Mouse (Mus musculus) thymus, adult 2 months (tissue): ENCODE data around the gene Reck.

ENCODE experiments used
- CTCF ChIP-seq: fragments of 200-500 bp; IDR thresholded peaks from 2 replicates; pipeline ENCODE4 v1.5.1; 2012; ENCODE audit warnings: mild to moderate bottlenecking, control low read depth, low read length, moderate library complexity, borderline replicate concordance; ENCODE audit not compliant: control insufficient read depth, poor library complexity, insufficient read depth; ENCODE audit errors: extremely low read depth
- POLR2A ChIP-seq: fragments of 200-500 bp; IDR thresholded peaks from 2 replicates; pipeline ENCODE4 v1.6.1; 2012; ENCODE audit warnings: mild to moderate bottlenecking, low read length, control low read depth, moderate library complexity; ENCODE audit not compliant: control insufficient read depth, poor library complexity, insufficient read depth; ENCODE audit errors: extremely low read depth

DNA sequence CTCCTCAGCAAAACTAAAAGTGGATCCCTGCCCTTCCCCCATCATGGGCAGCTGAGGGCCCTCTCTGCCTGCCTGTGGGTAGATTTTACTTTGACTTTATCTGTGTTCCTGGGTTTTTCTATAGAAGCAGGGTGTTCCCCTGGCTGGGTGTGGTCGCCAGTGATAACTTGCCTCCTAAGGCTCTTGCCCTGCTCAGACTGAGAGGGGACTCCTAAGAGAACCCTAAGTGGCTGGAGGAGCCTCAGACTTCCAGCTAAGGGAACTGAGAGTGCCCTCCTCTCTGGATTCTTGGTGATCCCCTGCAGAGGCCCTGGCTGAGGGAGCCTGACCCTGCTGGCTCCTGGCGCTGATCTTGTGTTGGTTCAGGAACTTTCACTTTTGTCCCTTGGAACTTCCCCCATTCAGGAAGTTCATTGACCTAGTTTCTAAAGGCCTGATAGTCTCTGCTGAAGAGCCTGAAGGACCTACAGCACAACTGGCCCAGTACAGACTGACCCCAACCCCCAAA is 89.0 kb downstream of the Reck start:
- no peak for TF ChIP-seq CTCF
- no peak for TF ChIP-seq POLR2A
